ENCODE assay signal across 17 mouse cellular contexts in the genomic region with DNA sequence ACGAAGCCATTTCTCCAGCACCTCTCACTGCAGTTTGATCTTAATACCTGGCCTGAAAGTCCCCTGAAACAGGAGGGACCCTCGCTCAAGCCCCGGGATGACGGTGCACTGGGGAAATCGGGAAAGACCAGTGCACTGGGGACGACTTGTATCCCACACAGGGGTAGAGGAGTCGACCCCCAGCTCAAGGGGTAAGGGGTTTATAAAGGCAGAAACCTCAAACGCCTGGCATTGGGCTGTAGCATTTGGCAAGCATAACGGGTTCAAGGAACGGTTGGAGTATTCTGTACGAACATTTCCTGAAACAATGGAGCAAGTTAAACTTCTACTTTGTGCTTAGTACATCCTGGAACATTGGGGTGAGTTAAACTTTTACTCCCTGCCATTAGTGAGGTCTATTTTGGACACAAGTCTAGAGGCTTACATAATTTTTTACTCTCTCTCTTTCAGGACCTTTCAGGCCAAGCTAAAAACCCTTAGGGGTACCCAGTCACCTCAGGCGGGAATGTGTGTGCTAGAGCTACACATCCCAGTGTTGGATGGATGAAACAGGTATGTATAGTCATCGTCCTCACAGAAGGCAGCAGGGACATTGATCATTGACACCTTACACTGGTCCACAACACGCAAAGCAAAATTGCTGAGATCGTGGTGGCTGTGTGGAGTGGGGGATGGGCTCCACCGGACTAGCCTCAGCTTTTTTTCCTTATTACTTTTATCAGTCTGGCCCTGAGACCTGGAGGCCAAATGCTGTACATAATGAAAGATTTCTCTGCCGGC. TPM values are rescaled to one million over a fixed set of nuclear protein-coding genes. Genes with fewer than 3 reads are reported as not detected.
DNase-seq lines count a peak whose midpoint lies in the region; ATAC-seq and TF ChIP-seq lines count a peak whose summit lies in the region.
"Had no signal": no experiment of that assay in that cellular context is flagged by ENCODE, and none has a peak within 500 bp of the region (broad histone marks: within the 10 kb centered on the region; RNA-seq: fewer than 3 reads in every experiment).

No protein-coding gene starts in this region.

- no peak overlapping the region for H3K4me3 ChIP-seq in forebrain, embryonic 11.5 days (ENCODE audit: low read depth, low read length)
- no peak overlapping the region for H3K4me3 ChIP-seq in hindbrain, embryonic 10.5 days
- no peak overlapping the region for H3K4me3 ChIP-seq in midbrain, embryonic 12.5 days
- H3K4me3 ChIP-seq in heart, adult 2 months = no peak overlapping the region
- no peak overlapping the region for H3K4me3 ChIP-seq in heart, embryonic 11.5 days (ENCODE audit: low read depth, low read length)

- H3K36me3 ChIP-seq in forebrain, embryonic 11.5 days (ENCODE audit: control insufficient read depth, insufficient read depth, low read length) = no peaks in the 10 kb centered on the region
- H3K36me3 ChIP-seq in hindbrain, embryonic 10.5 days = no peaks in the 10 kb centered on the region
- no peaks in the 10 kb centered on the region for H3K36me3 ChIP-seq in midbrain, embryonic 12.5 days
- no peaks in the 10 kb centered on the region for H3K36me3 ChIP-seq in heart, adult 2 months (ENCODE audit: control insufficient read depth, insufficient read depth, low read length)
- H3K36me3 ChIP-seq in heart, embryonic 11.5 days (ENCODE audit: control insufficient read depth, insufficient read depth, low read length) = no peaks in the 10 kb centered on the region

- no peaks in the 10 kb centered on the region for H3K27me3 ChIP-seq in forebrain, embryonic 11.5 days (ENCODE audit: control insufficient read depth, insufficient read depth, low read length)
- no peaks in the 10 kb centered on the region; the same call in 1 of the 2 replicates for H3K27me3 ChIP-seq in hindbrain, embryonic 10.5 days (ENCODE audit: insufficient read depth, poor library complexity, severe bottlenecking)
- peaks cover 6% of the 10 kb centered on the region; the same call in 1 of the 2 replicates for H3K27me3 ChIP-seq in midbrain, embryonic 12.5 days
- H3K27me3 ChIP-seq in heart, adult 2 months (ENCODE audit: control insufficient read depth, insufficient read depth, low read length) = no peaks in the 10 kb centered on the region
- H3K27me3 ChIP-seq in heart, embryonic 11.5 days (ENCODE audit: control insufficient read depth, insufficient read depth, low read length) = no peaks in the 10 kb centered on the region

- TF ChIP-seq CTCF in heart, adult 2 months (IDR thresholded peaks at IDR 0.05) = no peak

- H3K9ac ChIP-seq in forebrain, embryonic 11.5 days (ENCODE audit: low read length) = no peak overlapping the region
- no peak overlapping the region for H3K9ac ChIP-seq in midbrain, embryonic 12.5 days (replicated peaks)
- H3K9ac ChIP-seq in heart, adult 2 months (ENCODE audit: low read depth, low read length) = no peak overlapping the region
- H3K9ac ChIP-seq in heart, embryonic 11.5 days (ENCODE audit: low read depth, low read length) = no peak overlapping the region

- peak overlapping the region; percentile 42; the same call in 1 of the 2 replicates for H3K27ac ChIP-seq in forebrain, embryonic 11.5 days (ENCODE audit: low read depth, low read length)
- peak overlapping the region; percentile 84 for H3K27ac ChIP-seq in hindbrain, embryonic 10.5 days
- H3K27ac ChIP-seq in midbrain, embryonic 12.5 days (replicated peaks) = peak overlapping the region; percentile 81
- H3K27ac ChIP-seq in heart, adult 2 months = no peak overlapping the region
- H3K27ac ChIP-seq in heart, embryonic 11.5 days (ENCODE audit: low read depth, low read length) = no peak overlapping the region

- WGBS in forebrain, embryonic 11.5 days = 70% methylated on average over 17 of the region's 17 CpGs
- 59% methylated on average over 17 of the region's 17 CpGs for WGBS in hindbrain, embryonic 10.5 days
- WGBS in midbrain, embryonic 12.5 days = 65% methylated on average over 17 of the region's 17 CpGs
- 67% methylated on average over 17 of the region's 17 CpGs for WGBS in heart, adult 2 months
- WGBS in heart, embryonic 11.5 days (ENCODE audit: insufficient replicate concordance) = 65% methylated on average over 17 of the region's 17 CpGs

- no peak for TF ChIP-seq POLR2A in heart, adult 2 months (IDR thresholded peaks at IDR 0.05; ENCODE audit: insufficient read depth, low read depth, low read length)

- ATAC-seq in forebrain, embryonic 11.5 days (replicated peaks; ENCODE audit: low FRiP score) = peak; percentile 54; the same call in 1 of the 2 replicates
- peak; percentile 48; the same call in 1 of the 2 replicates for ATAC-seq in midbrain, embryonic 12.5 days (ENCODE audit: low FRiP score, low read depth)
- no peak for ATAC-seq in heart, embryonic 11.5 days (replicated peaks; ENCODE audit: insufficient number of reproducible peaks, low FRiP score, low TSS enrichment)
- ATAC-seq: intestine, postnatal 0 days; lung, postnatal 0 days had no signal

- H3K4me1 ChIP-seq in forebrain, embryonic 11.5 days (replicated peaks; ENCODE audit: control insufficient read depth, insufficient read depth, low read length) = peaks cover 19% of the 10 kb centered on the region
- peaks cover 58% of the 10 kb centered on the region for H3K4me1 ChIP-seq in hindbrain, embryonic 10.5 days (replicated peaks)
- H3K4me1 ChIP-seq in midbrain, embryonic 12.5 days = peaks cover 39% of the 10 kb centered on the region
- H3K4me1 ChIP-seq in heart, adult 2 months (ENCODE audit: control insufficient read depth, insufficient read depth, low read length) = no peaks in the 10 kb centered on the region
- 0 out of 2 replicates have a peak, but pooled peaks cover 4% of the 10 kb centered on the region for H3K4me1 ChIP-seq in heart, embryonic 11.5 days (ENCODE audit: control insufficient read depth, insufficient read depth, low read length)

- intact Hi-C loops in heart, adult 2 months (cut with DNase I) = no loop called here

- no peaks in the 10 kb centered on the region for H3K79me2 ChIP-seq in heart, adult 2 months (replicated peaks; ENCODE audit: control insufficient read depth, insufficient read depth, low read length)

- no peaks in the 10 kb centered on the region for H3K9me3 ChIP-seq in forebrain, embryonic 11.5 days (ENCODE audit: control insufficient read depth, low read length)
- no peaks in the 10 kb centered on the region for H3K9me3 ChIP-seq in hindbrain, embryonic 10.5 days
- no peaks in the 10 kb centered on the region for H3K9me3 ChIP-seq in midbrain, embryonic 12.5 days
- H3K9me3 ChIP-seq in heart, embryonic 11.5 days (replicated peaks; ENCODE audit: control insufficient read depth, low read length) = no peaks in the 10 kb centered on the region

- no peak for TF ChIP-seq EP300 in heart, adult 2 months (IDR thresholded peaks at IDR 0.05; ENCODE audit: insufficient read depth, low read depth, low read length)

- no peak overlapping the region for H3K4me2 ChIP-seq in forebrain, embryonic 11.5 days (ENCODE audit: low read depth, low read length, severe bottlenecking)
- H3K4me2 ChIP-seq in midbrain, embryonic 12.5 days (replicated peaks) = peak overlapping the region; percentile 35
- no peak overlapping the region for H3K4me2 ChIP-seq in heart, embryonic 11.5 days

- no peak for DNase-seq in forebrain, embryonic 11.5 days (ENCODE audit: low spot score)
- no peak for DNase-seq in hindbrain, embryonic 10.5 days (ENCODE audit: low spot score)
- peak; percentile 91 for DNase-seq in kidney, adult 9 months
- no peak for DNase-seq in heart, adult 2 months
- DNase-seq in spleen, postnatal 36 days (ENCODE audit: low spot score in 2 of 2) = no peak
- DNase-seq in layer of hippocampus, adult 11-12 months (ENCODE audit: low spot score) = no peak
- DNase-seq: cerebellum, postnatal 36 days; gastrocnemius, postnatal 36 days; thymus, postnatal 14 days had no signal

RNA-seq across cellular contexts. Expression of gene Spert, which starts 52.5 kb away (rescaled TPM):
- not detected in 2 replicates for polyA plus RNA-seq in forebrain, embryonic 11.5 days (2014; fragmentation: Nextera tagmentation; extraction: Ambion mirVana)
- not detected in 2 replicates for polyA plus RNA-seq in hindbrain, embryonic 10.5 days (2016; fragmentation: Nextera tagmentation; extraction: Ambion mirVana)
- polyA plus RNA-seq in midbrain, embryonic 12.5 days (2016; fragmentation: Nextera tagmentation; extraction: Ambion mirVana) = not detected in 2 replicates
- not detected for total RNA-seq in heart, adult 2 months (2021)
- polyA plus RNA-seq in heart, adult 2 months (2012; rRNA removed) = 0.16 and 0.38 TPM in 2 replicates
- not detected in 2 replicates for polyA plus RNA-seq in heart, embryonic 11.5 days (2014; fragmentation: Nextera tagmentation; extraction: Ambion mirVana)
- total RNA-seq: gastrocnemius, postnatal 36 days; left cerebral cortex, adult 8-10 months; liver, adult 2 months had no signal
- polyA plus RNA-seq: brain, embryonic 14.5 days; heart, embryonic 16.5 days; intestine, postnatal 0 days; liver, adult 2 months; lung, postnatal 0 days had no signal

Comparison
In these comparisons a context has a peak if more than half of its experiments do, and no peak if none do; other contexts are left out.
1. H3K27ac ChIP-seq: peak in forebrain, embryonic 11.5 days (single experiment), hindbrain, embryonic 10.5 days (single experiment) and midbrain, embryonic 12.5 days (single experiment); none in heart, adult 2 months (single experiment) and heart, embryonic 11.5 days (single experiment).